Mouse (Mus musculus) induced T-regulatory cell, adult 2 months (primary cell): ENCODE results near the gene Acvr2b.
"Not testable (repeated sequence)": the region's sequence is repeated elsewhere in the genome, so short reads cannot be mapped to it uniquely, and the experiment has no call there.

ENCODE experiments used
- DNase-seq: peaks from one replicate; pipeline ENCODE4 v3.0.0-alpha.2; 2012; ENCODE audit warnings: low read depth

Gene Acvr2b

DNA sequence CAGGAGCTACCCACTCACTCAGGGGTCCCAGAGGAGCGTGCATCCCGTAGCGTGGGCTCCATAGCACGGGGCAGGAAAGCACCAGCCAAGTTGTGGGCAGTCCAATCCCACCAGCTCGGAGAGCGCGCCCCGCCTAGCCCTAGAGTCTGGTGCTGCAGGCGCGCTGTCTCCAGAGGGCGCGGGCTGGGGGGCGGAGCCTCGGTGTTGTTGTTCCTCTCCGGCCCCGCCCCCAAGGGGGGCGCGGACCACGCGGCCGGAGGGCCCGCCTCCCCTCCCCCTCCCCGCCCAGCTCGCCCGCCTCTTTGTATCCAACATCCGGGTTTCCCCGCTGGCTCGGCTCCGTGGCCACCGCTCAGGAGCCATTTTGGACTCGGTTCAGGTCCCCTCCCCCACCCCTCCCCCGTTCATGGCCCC is at the start of gene Acvr2b:
Acvr2b (plus strand) TSS at position 318 of the 414 bp plus-strand sequence.
- peak; percentile 72 for DNase-seq

DNA sequence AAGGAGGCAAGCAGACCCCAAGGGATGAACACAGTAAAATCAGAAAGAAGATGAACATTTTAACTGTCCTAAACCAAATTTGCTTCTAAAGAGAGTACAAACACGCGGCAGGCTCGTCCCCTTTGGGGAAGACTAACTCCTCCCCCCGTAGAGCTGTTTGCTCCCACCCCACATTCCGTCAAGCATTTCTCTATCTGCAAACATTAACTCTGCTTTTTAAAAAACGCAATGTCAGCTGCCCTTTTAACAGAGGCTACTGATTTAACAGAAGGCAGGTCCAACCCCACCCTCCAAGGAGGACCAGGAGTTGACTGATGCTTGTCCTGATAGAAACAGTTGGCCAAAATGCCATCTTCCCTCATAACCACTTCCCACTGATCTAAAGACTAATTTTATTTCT is 48.0 kb upstream of the Acvr2b start:
- DNase-seq, result no peak

- no peak for DNase-seq
Measured at GRCm38 (mm10) chr9:119355943-119356342, 46.0 kb upstream of the Acvr2b start.

GRCm38 (mm10) chr9:119357331-119358057 is 44.4 kb upstream of the Acvr2b start, which contains the start of gene Xylb:
Gene Xylb (plus strand): TSS chr9:119357381.
- DNase-seq, result peak; percentile 83

DNA sequence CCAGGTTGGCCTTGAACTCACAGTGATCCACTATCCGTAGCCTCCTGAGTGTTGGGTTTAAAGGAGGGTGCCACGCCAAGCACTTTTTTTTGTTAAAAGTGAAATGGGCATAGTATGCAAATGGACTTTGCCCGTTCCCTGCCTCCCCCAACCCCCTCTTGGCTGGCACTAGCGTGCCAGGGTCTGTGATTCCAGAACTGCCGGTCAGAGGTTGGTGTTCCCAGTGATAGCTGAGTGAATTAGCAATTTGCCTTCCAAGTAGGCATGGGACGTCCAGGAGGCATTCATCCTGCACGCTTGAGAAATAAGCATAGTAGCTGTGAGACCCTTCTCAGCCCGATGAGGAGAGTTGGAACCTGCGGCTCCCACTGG is 43.9 kb upstream of the Acvr2b start:
- no peak for DNase-seq

GRCm38 (mm10) chr9:119361416-119361815 is 40.5 kb upstream of the Acvr2b start:
- DNase-seq, result no peak

DNA sequence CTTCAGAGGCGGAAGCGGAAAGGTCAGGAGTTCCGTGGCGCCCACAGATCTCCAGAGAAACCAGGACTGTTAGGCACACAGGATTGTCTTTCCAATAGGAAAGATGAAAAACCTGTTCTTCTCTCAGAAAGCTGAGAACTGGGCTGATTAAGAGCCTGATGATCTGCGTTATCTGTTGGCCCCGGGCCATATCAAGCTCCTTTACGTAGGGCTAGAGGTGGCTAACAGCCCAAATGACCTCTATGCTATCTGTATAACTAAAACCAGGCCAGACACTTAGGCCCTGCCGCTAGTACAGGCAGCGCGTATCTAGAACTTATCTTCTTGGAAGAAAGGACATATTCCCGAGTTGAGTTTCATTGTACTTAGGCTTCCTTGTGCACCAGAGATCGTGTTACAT is 38.7 kb upstream of the Acvr2b start:
- no peak for DNase-seq

GRCm38 (mm10) chr9:119365284-119365683 is 36.6 kb upstream of the Acvr2b start, which contains the start of gene Slc22a14:
Gene Slc22a14 (minus strand): TSS chr9:119365553.
- DNase-seq, result no peak

GRCm38 (mm10) chr9:119368367-119368766 is 33.6 kb upstream of the Acvr2b start:
- no peak for DNase-seq

DNA sequence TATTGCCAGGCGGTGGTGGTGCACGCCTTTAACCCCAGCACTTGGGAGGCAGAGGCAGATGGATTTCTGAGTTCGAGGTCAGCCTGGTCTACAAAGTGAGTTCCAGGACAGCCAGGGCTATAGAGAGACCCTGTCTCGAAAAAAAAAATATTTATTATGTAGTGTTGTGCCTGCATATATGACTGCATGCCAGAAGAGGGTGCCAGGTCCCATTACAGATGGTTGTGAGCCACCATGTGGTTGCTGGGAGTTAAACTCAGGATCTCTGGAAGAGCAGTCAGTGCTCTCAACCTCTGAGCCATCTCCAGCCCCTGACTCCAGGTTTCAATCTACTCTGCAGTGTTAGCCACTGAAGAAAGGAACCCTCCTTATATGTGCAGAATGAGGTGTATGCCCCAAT is 31.1 kb upstream of the Acvr2b start:
- DNase-seq, result not testable (repeated sequence)

- no peak for DNase-seq
Measured at GRCm38 (mm10) chr9:119371251-119371650, 30.7 kb upstream of the Acvr2b start.

DNA sequence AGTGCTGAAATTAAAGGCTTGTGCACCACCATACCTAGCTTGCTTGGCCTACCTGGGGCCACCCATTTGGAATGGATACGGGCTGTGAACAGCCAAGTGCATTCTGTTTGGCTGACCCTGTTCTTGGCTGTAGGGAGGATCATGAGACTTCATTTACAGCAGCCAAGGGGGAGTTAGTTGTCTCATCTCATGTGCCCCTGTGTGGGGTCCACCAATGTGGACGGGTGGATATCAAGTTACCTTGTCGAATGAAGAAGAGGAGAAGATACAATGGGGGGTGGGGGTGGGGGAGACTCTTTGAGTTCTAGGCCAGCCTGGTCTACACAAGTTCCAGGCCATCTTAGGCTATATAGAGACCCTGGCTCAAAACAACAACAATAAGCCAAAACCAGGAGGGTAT is 26.9 kb upstream of the Acvr2b start:
- DNase-seq, result no peak

DNA sequence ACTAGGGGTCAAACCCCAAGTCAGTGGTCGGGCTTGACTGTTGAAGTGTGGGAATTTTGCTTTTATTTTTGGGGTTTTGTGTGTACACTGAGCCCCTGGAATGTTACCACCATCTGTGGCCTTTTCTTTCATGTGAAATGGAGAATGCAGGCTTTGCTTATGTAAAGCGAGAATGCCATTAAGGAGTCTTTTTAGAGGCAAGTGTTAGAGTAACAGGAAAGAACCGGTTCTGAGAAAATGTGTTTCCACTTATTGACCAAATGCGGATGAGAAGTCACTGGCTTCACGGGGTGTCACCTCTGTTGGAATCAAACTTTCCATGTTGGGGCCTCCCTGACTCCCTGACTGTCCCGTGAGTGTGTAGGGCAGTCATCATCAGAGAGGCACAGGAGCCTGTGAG is 26.4 kb upstream of the Acvr2b start:
- DNase-seq, result no peak

DNA sequence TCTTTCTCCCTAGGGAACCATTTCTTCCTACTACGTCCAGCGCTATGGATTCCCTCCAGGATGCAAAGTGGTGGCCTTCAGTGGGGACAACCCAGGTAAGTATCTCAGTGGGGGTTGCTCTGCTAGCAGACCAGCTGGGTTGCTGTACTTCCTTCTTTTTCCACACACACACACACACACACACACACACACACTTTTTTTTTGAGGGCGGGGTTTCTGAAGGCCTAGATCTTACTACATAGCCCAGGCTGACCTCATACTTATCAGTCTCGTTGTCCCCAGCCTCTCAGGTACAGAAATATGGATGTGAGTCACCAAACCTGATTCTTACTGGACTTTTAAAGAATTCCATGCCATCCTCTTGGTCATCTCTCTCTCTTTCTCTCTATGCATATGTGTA is 23.7 kb upstream of the Acvr2b start:
- DNase-seq, result no peak

- no peak for DNase-seq
Measured at GRCm38 (mm10) chr9:119382603-119383002, 19.3 kb upstream of the Acvr2b start.

DNA sequence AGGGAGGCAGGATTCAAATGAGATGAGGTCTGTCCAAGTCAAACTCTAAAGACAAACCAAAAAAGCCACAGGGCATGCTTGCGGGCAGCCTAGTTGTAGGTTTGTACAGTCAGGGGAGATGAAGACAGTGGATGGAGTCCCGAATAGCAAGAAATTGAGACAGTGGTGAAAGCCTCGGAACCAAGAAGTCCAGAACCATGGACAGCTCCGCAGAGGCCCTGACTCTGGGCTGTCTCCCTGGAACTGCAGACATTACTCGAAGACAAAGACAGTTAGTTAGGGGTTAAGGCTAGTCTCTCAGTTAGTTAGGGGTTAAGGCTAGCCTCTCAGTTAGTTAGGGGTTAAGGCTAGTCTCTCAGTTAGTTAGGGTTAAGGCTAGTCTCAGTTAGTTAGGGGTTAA is 13.0 kb upstream of the Acvr2b start:
- peak; percentile 24 for DNase-seq

- DNase-seq, result no peak
Measured at GRCm38 (mm10) chr9:119390214-119390613, 11.7 kb upstream of the Acvr2b start.

GRCm38 (mm10) chr9:119394808-119395207 is 7.1 kb upstream of the Acvr2b start:
- no peak for DNase-seq

GRCm38 (mm10) chr9:119401351-119401750 is 567 bp upstream of the Acvr2b start:
- DNase-seq, result no peak

- peak; percentile 34 for DNase-seq
Measured at GRCm38 (mm10) chr9:119402253-119403235, 626 bp downstream of the Acvr2b start.

- no peak for DNase-seq
Measured at GRCm38 (mm10) chr9:119403236-119403641, 1.3 kb downstream of the Acvr2b start.

GRCm38 (mm10) chr9:119404090-119404489 is 2.2 kb downstream of the Acvr2b start:
- peak; percentile 6 for DNase-seq

DNA sequence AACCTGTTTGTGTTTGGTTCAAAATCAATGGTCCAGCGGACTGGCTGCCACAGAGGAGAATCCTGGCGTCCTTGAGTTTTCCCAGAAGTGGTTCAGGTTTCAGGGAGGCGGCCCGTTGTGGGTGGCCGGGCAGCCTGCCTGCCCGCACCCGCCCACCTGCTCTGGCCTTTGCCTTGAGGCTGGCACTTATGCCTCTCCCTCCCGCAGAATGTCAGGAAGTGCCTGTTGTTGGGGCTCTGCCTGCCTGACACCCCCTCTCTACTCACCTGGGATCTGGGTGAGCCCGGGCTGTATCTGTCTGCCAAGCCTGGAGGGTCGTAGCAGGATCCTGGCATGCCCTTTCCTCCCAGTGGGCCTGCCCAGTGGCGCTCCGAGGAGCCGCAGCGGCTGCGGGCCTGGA is 6.0 kb downstream of the Acvr2b start:
- no peak for DNase-seq
